Mouse (Mus musculus): ENCODE results near the gene Timm17a. TPM values are rescaled to one million over a fixed set of nuclear protein-coding genes. Genes with fewer than 3 reads are reported as not detected.

The Timm17a gene
- polyA plus RNA-seq, 1 experiment, result 73.1 TPM

- no peak for DNase-seq (ENCODE audit: extremely low spot score in 1 of 2, low spot score in 1 of 2)
Measured at GRCm38 (mm10) chr1:135281841-135282240, 31.7 kb downstream of the Timm17a start.

- DNase-seq (ENCODE audit: extremely low spot score in 1 of 2, low spot score in 1 of 2), result peak; percentile 31 to 66
Measured at GRCm38 (mm10) chr1:135280646-135281045, 32.9 kb downstream of the Timm17a start.

- DNase-seq (ENCODE audit: extremely low spot score in 1 of 2, low spot score in 1 of 2), result no peak
Measured at GRCm38 (mm10) chr1:135271371-135271770, 42.2 kb downstream of the Timm17a start.

GRCm38 (mm10) chr1:135267663-135268446 lies 45.7 kb downstream of the Timm17a start:
- no peak for DNase-seq (ENCODE audit: extremely low spot score in 1 of 2, low spot score in 1 of 2)

- DNase-seq (ENCODE audit: extremely low spot score in 1 of 2, low spot score in 1 of 2), result no peak
Measured at GRCm38 (mm10) chr1:135265834-135266233, 47.7 kb downstream of the Timm17a start.

GRCm38 (mm10) chr1:135263316-135263715 lies 50.3 kb downstream of the Timm17a start:
- DNase-seq (ENCODE audit: extremely low spot score in 1 of 2, low spot score in 1 of 2), result no peak

- no peak for DNase-seq (ENCODE audit: extremely low spot score in 1 of 2, low spot score in 1 of 2)
Measured at GRCm38 (mm10) chr1:135262329-135262728, 51.2 kb downstream of the Timm17a start.

- DNase-seq (ENCODE audit: extremely low spot score in 1 of 2, low spot score in 1 of 2), result no peak
Measured at GRCm38 (mm10) chr1:135260931-135261330, 52.6 kb downstream of the Timm17a start.

GRCm38 (mm10) chr1:135259128-135259436 lies 54.5 kb downstream of the Timm17a start:
- DNase-seq (ENCODE audit: extremely low spot score in 1 of 2, low spot score in 1 of 2), result peak in 1 of 2 experiments; percentile 85

GRCm38 (mm10) chr1:135258380-135259127 lies 55.0 kb downstream of the Timm17a start, which contains the start of gene Elf3:
Elf3 (minus strand) TSS chr1:135258568.
- DNase-seq (ENCODE audit: extremely low spot score in 1 of 2, low spot score in 1 of 2), result no peak

- no peak for DNase-seq (ENCODE audit: extremely low spot score in 1 of 2, low spot score in 1 of 2)
Measured at GRCm38 (mm10) chr1:135256299-135256698, 57.3 kb downstream of the Timm17a start.

GRCm38 (mm10) chr1:135252854-135253253 lies 60.7 kb downstream of the Timm17a start:
- DNase-seq (ENCODE audit: extremely low spot score in 1 of 2, low spot score in 1 of 2), result no peak

GRCm38 (mm10) chr1:135251405-135251804 lies 62.2 kb downstream of the Timm17a start:
- no peak for DNase-seq (ENCODE audit: extremely low spot score in 1 of 2, low spot score in 1 of 2)

GRCm38 (mm10) chr1:135250706-135251105 lies 62.9 kb downstream of the Timm17a start:
- no peak for DNase-seq (ENCODE audit: extremely low spot score in 1 of 2, low spot score in 1 of 2)

- peak; percentile 27 to 72 for DNase-seq (ENCODE audit: extremely low spot score in 1 of 2, low spot score in 1 of 2)
Measured at GRCm38 (mm10) chr1:135248434-135248850, 65.1 kb downstream of the Timm17a start.

Other genes with a start within 250 kb of the Timm17a start
- gene Lgr6, start 208.5 kb downstream of the Timm17a start, polyA plus RNA-seq (2012; rRNA removed), result 19.1 and 21.3 TPM in 2 replicates
- 0.19 and 0.20 TPM in 2 replicates for gene Ptpn7, start 181.1 kb downstream of the Timm17a start, polyA plus RNA-seq (2012; rRNA removed)
- gene Arl8a, start 167.0 kb downstream of the Timm17a start, polyA plus RNA-seq (2012; rRNA removed), result 337 and 341 TPM in 2 replicates
- gene Gpr37l1, start 146.1 kb downstream of the Timm17a start, polyA plus RNA-seq (2012; rRNA removed), result 265 and 291 TPM in 2 replicates
- 0.10 and 0.21 TPM in 2 replicates for gene Elf3, start 55.2 kb downstream of the Timm17a start, polyA plus RNA-seq (2012; rRNA removed)
- 56.6 and 64.8 TPM in 2 replicates for gene Rnpep, start 29.7 kb downstream of the Timm17a start, polyA plus RNA-seq (2012; rRNA removed)
- 0.44 and 1.1 TPM in 2 replicates for gene Lmod1, start 11.0 kb upstream of the Timm17a start, polyA plus RNA-seq (2012; rRNA removed)
- 174 and 198 TPM in 2 replicates for gene Shisa4, start 61.5 kb upstream of the Timm17a start, polyA plus RNA-seq (2012; rRNA removed)
- 137 and 174 TPM in 2 replicates for gene Ipo9, start 116.7 kb upstream of the Timm17a start, polyA plus RNA-seq (2012; rRNA removed)